ENCODE assay signal across 25 mouse cellular contexts in genomic region chr17:3527841-3528471, GRCm38 (mm10). TPM values are rescaled to one million over a fixed set of nuclear protein-coding genes. Genes with fewer than 3 reads are reported as not detected.
DNase-seq lines count a peak whose midpoint lies in the region; ATAC-seq and TF ChIP-seq lines count a peak whose summit lies in the region.
"Had no signal": no experiment of that assay in that cellular context is flagged by ENCODE, and none has a peak within 500 bp of the region (broad histone marks: within the 10 kb centered on the region; RNA-seq: fewer than 3 reads in every experiment).

No protein-coding gene starts in this region.

- no peak overlapping the region for H3K9ac ChIP-seq in liver, embryonic 16.5 days (ENCODE audit: low read depth, low read length)
- no peak overlapping the region for H3K9ac ChIP-seq in hindbrain, embryonic 11.5 days (ENCODE audit: low read depth, low read length)
- H3K9ac ChIP-seq: embryonic facial prominence, embryonic 15.5 days; limb, embryonic 15.5 days; neural tube, embryonic 13.5 days had no signal

- H3K9me3 ChIP-seq in liver, embryonic 16.5 days (replicated peaks; ENCODE audit: control insufficient read depth, low read length): no peaks in the 10 kb centered on the region
- no peaks in the 10 kb centered on the region for H3K9me3 ChIP-seq in heart, embryonic 10.5 days
- no peaks in the 10 kb centered on the region for H3K9me3 ChIP-seq in hindbrain, embryonic 11.5 days (ENCODE audit: control insufficient read depth, low read length)
- H3K9me3 ChIP-seq: embryonic facial prominence, embryonic 15.5 days; G1E; limb, embryonic 15.5 days; neural tube, embryonic 13.5 days had no signal

- H3K4me1 ChIP-seq in liver, embryonic 16.5 days (ENCODE audit: control insufficient read depth, low read depth, low read length): peaks cover 3% of the 10 kb centered on the region
- peaks cover 6% of the 10 kb centered on the region; the same call in 1 of the 2 replicates for H3K4me1 ChIP-seq in heart, embryonic 10.5 days
- no peaks in the 10 kb centered on the region for H3K4me1 ChIP-seq in hindbrain, embryonic 11.5 days (replicated peaks; ENCODE audit: control insufficient read depth, insufficient read depth, low read length)
- H3K4me1 ChIP-seq: embryonic facial prominence, embryonic 15.5 days; limb, embryonic 15.5 days had no signal

- no peaks in the 10 kb centered on the region for H3K36me3 ChIP-seq in liver, embryonic 16.5 days (ENCODE audit: control insufficient read depth, insufficient read depth)
- peaks cover 3% of the 10 kb centered on the region; the same call in 1 of the 2 replicates for H3K36me3 ChIP-seq in heart, embryonic 10.5 days
- H3K36me3 ChIP-seq in hindbrain, embryonic 11.5 days (ENCODE audit: control insufficient read depth, insufficient read depth, low read length): no peaks in the 10 kb centered on the region
- H3K36me3 ChIP-seq: neural tube, embryonic 13.5 days had no signal

- WGBS in liver, embryonic 16.5 days (ENCODE audit: insufficient replicate concordance): 41% methylated on average over 6 of the region's 6 CpGs
- 54% methylated on average over 6 of the region's 6 CpGs for WGBS in heart, embryonic 10.5 days
- WGBS in hindbrain, embryonic 11.5 days: 89% methylated on average over 6 of the region's 6 CpGs

- intact Hi-C loops in heart, postnatal 10 days (cut with DNase I): no loop called here
- intact Hi-C loops in heart, postnatal 36 days (cut with DNase I): no loop called here

- ATAC-seq in erythroblast, adult 5-6 weeks (replicated peaks; ENCODE audit: low FRiP score, poor library complexity, severe bottlenecking): peak; percentile 61
- peak; percentile 80 for ATAC-seq in liver, embryonic 16.5 days (ENCODE audit: low read depth)
- no peak for ATAC-seq in hindbrain, embryonic 11.5 days (ENCODE audit: low FRiP score)
- ATAC-seq: CD4-positive, CD25-positive, alpha-beta regulatory T cell, adult 4 months; inflammation-experienced regulatory T-cells, adult 6 months had no signal

- TF ChIP-seq CTCF in brain, embryonic 14.5 days (IDR thresholded peaks at IDR 0.05; ENCODE audit: borderline replicate concordance, extremely low read depth, insufficient read depth, insufficient read length): no peak

- H3K4me2 ChIP-seq in liver, embryonic 16.5 days (ENCODE audit: low read depth, low read length): no peak overlapping the region
- no peak overlapping the region for H3K4me2 ChIP-seq in hindbrain, embryonic 11.5 days (replicated peaks; ENCODE audit: low read depth, low read length)
- H3K4me2 ChIP-seq: embryonic facial prominence, embryonic 15.5 days; heart, embryonic 11.5 days; limb, embryonic 15.5 days; neural tube, embryonic 13.5 days had no signal

- H3K27me3 ChIP-seq in liver, embryonic 16.5 days (ENCODE audit: control insufficient read depth, insufficient read depth, low read depth, low read length): no peaks in the 10 kb centered on the region
- H3K27me3 ChIP-seq in heart, embryonic 10.5 days (ENCODE audit: insufficient read depth, poor library complexity, severe bottlenecking): no peaks in the 10 kb centered on the region
- no peaks in the 10 kb centered on the region for H3K27me3 ChIP-seq in hindbrain, embryonic 11.5 days (ENCODE audit: control insufficient read depth, insufficient read depth, low read length)
- H3K27me3 ChIP-seq: embryonic facial prominence, embryonic 15.5 days; limb, embryonic 15.5 days; neural tube, embryonic 13.5 days had no signal

- H3K27ac ChIP-seq in liver, embryonic 16.5 days (ENCODE audit: low read length): 0 out of 2 replicates have a peak overlapping the region, but pooled peaks have one; percentile 41
- H3K27ac ChIP-seq in heart, embryonic 10.5 days: no peak overlapping the region
- H3K27ac ChIP-seq in hindbrain, embryonic 11.5 days (ENCODE audit: low read depth, low read length): no peak overlapping the region
- H3K27ac ChIP-seq: embryonic facial prominence, embryonic 15.5 days; limb, embryonic 15.5 days; neural tube, embryonic 13.5 days had no signal

- no peak overlapping the region for H3K4me3 ChIP-seq in liver, embryonic 16.5 days (ENCODE audit: low read depth, low read length)
- no peak overlapping the region for H3K4me3 ChIP-seq in heart, embryonic 10.5 days
- no peak overlapping the region for H3K4me3 ChIP-seq in hindbrain, embryonic 11.5 days (ENCODE audit: low read depth, low read length)
- H3K4me3 ChIP-seq: embryonic facial prominence, embryonic 15.5 days; limb, embryonic 15.5 days; neural tube, embryonic 13.5 days had no signal

- no peak for TF ChIP-seq POLR2A in brain, embryonic 14.5 days (IDR thresholded peaks at IDR 0.05; ENCODE audit: borderline replicate concordance, extremely low read depth, insufficient read depth, insufficient read length, poor library complexity, severe bottlenecking)

- DNase-seq in heart, postnatal 10 days: peak; percentile 14 to 15
- DNase-seq in heart, postnatal 36 days: no peak
- DNase-seq in brain, embryonic 14.5 days (ENCODE audit: low read depth): peak; percentile 76
- DNase-seq in heart, embryonic 10.5 days (ENCODE audit: low spot score): no peak
- no peak for DNase-seq in hindbrain, embryonic 11.5 days (ENCODE audit: low spot score)
- DNase-seq: cerebellum, adult 11 months; gastrocnemius, postnatal 36 days; kidney, postnatal 4 days; lung, postnatal 14 days; thymus, postnatal 25 days had no signal

RNA-seq across cellular contexts. Expression of gene Cldn20, which starts 4.4 kb away (rescaled TPM):
- not detected for total RNA-seq in heart, postnatal 10 days (2021)
- total RNA-seq in heart, postnatal 36 days (2021): not detected
- 0.57 and 1.8 TPM in 2 replicates for polyA plus RNA-seq in brain, embryonic 14.5 days (2012; rRNA removed)
- total RNA-seq in erythroblast, adult 5-6 weeks (2015; ENCODE audit: low replicate concordance): 10.0 TPM in 1 of 2 replicates, not detected in the other
- 1.3 TPM in 1 of 2 replicates, not detected in the other for total RNA-seq in erythroblast, adult 5-6 weeks (2017; ENCODE audit: low replicate concordance)
- 0.13 and 0.20 TPM in 2 replicates for polyA plus RNA-seq in liver, embryonic 16.5 days (2015; fragmentation: Nextera tagmentation; extraction: Ambion mirVana)
- not detected in 2 replicates for polyA plus RNA-seq in heart, embryonic 10.5 days (2016; fragmentation: Nextera tagmentation; extraction: Ambion mirVana)
- not detected in 2 replicates for polyA plus RNA-seq in hindbrain, embryonic 11.5 days (2014; fragmentation: Nextera tagmentation; extraction: Ambion mirVana)
- total RNA-seq: adrenal gland, adult 18-20 months; common myeloid progenitor, adult 5-6 weeks; G1E; gastrocnemius, postnatal 36 days; heart, postnatal 25 days; layer of hippocampus, postnatal 14 days had no signal
- polyA plus RNA-seq: CD4-positive, CD25-positive, alpha-beta regulatory T cell, adult 4 months; G1E; heart, embryonic 11.5 days; inflammation-experienced regulatory T-cells, adult 6 months; neural tube, embryonic 13.5 days; spleen, adult 2 months; stomach, embryonic 16.5 days had no signal

RNA-seq across cellular contexts. Expression of gene Tfb1m, which starts 29.6 kb away (rescaled TPM):
- 1 to 10 TPM; 5.7 to 8.0 TPM for total RNA-seq in heart, postnatal 10 days (2021)
- 10 to 100 TPM; 11.2 to 11.4 TPM for total RNA-seq in heart, postnatal 36 days (2021)
- 9.5 and 12.6 TPM in 2 replicates for polyA plus RNA-seq in brain, embryonic 14.5 days (2012; rRNA removed)
- total RNA-seq in erythroblast, adult 5-6 weeks (2015; ENCODE audit: low replicate concordance): 9.0 and 10.4 TPM in 2 replicates
- 2.1 and 8.5 TPM in 2 replicates for total RNA-seq in erythroblast, adult 5-6 weeks (2017; ENCODE audit: low replicate concordance)
- 10.1 and 11.0 TPM in 2 replicates for polyA plus RNA-seq in liver, embryonic 16.5 days (2015; fragmentation: Nextera tagmentation; extraction: Ambion mirVana)
- 17.0 and 17.9 TPM in 2 replicates for polyA plus RNA-seq in heart, embryonic 10.5 days (2016; fragmentation: Nextera tagmentation; extraction: Ambion mirVana)
- polyA plus RNA-seq in hindbrain, embryonic 11.5 days (2014; fragmentation: Nextera tagmentation; extraction: Ambion mirVana): 19.8 and 21.9 TPM in 2 replicates

Comparison
In these comparisons a context has a peak if more than half of its experiments do, and no peak if none do; other contexts are left out.
1. DNase-seq: peak in heart, postnatal 10 days (2 of 2) and brain, embryonic 14.5 days (single experiment); none in heart, postnatal 36 days (0 of 2), heart, embryonic 10.5 days (single experiment) and hindbrain, embryonic 11.5 days (single experiment).